Mouse (Mus musculus) left cerebral cortex, adult 11 months (tissue): Measurements from ENCODE around the gene Ddx39b.

Experiments
- DNase-seq: peaks from one replicate; pipeline ENCODE4 v3.0.0; 2022; ENCODE audit warnings: low spot score

The Ddx39b gene

GRCm38 (mm10) chr17:35241305-35242014 is at the start of gene Ddx39b:
Gene Ddx39b (plus strand): TSS chr17:35241746.
- DNase-seq: peak; percentile 95

GRCm38 (mm10) chr17:35192924-35193323 is 48.6 kb upstream of the Ddx39b start:
- DNase-seq: no peak

DNA sequence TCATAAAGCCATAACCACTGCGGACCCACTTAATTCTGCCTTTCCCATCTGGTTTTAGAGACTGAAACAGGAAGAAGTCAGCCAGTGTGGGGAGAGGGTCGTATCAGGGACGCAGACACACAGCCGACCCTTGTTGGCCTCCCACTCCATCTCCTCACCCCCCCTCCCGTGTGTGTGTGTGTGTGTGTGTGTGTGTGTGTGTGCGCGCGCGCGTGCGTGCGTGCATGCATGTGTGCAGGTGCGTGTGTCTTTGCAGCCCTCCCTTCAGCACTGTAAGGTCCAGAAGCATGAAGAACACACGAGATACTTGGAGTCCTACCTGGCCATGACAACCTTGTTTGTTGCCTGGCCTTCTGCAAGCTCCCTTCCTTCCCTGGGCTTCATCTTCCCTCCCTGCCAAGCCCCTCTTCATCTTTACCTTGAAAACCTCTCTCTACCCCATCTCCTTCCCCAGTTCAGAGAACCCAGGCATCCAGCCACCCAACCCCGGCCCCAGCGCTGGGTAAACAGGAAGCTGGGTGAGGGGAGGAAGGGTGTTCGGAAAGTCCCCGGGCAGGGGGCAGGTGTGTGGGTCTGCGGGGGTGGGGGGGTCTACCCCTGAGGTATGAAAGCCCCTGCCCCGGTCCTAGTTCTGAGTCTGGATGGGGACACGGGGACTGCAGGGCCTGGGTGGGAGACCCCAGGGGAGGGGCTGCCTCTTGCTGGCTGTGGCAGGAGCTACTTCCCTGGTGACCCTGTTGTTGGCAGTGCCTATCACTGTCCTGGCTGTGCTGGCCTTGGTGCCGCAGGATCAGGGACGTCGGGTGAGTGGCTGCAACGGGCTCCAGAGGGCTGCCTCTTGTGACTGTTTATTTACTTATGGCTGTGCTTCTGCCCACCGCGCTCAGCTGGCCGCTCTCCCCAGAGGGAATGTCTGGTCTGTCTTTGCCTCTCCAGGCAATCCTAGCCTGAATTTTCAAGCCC is 47.4 kb upstream of the Ddx39b start, which contains the start of gene Ltb:
Gene Ltb, plus strand, starts transcription at position 559 of the 963 bp plus-strand sequence.
- DNase-seq: no peak

DNA sequence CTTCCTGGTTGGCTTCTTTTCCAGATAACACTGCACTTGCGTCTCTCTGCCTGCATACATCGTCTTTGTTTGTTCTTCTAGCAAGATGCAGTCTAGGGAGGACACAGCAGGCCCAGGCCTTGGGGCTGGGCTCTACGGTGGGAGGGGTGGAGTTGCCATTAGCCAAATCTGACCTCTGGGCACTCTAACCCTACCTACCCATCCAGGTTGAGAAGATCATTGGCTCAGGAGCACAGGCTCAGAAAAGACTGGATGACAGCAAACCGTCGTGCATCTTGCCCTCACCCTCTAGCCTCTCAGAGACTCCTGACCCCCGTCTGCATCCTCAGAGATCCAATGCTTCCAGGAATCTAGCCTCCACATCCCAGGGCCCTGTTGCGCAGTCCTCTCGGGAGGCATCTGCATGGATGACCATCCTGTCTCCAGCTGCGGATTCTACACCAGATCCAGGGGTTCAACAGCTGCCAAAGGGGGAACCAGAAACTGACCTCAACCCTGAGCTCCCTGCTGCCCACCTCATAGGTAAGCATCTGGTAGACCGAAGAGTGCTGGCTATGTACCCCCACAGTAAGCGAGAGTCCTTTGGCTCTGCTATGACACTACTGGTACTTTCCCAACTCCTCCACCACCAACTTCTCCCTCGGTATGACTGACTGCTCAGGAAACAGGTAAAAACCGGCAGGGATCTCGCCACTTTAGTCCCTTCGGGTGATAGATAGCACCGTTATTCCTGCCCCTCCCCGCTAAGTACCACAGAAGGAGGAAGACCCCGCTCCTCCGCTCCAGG is 46.5 kb upstream of the Ddx39b start:
- DNase-seq: no peak

- DNase-seq: peak; percentile 65
Measured at GRCm38 (mm10) chr17:35195631-35196320, 45.8 kb upstream of the Ddx39b start.

GRCm38 (mm10) chr17:35196321-35196641 is 45.3 kb upstream of the Ddx39b start:
- DNase-seq: no peak

DNA sequence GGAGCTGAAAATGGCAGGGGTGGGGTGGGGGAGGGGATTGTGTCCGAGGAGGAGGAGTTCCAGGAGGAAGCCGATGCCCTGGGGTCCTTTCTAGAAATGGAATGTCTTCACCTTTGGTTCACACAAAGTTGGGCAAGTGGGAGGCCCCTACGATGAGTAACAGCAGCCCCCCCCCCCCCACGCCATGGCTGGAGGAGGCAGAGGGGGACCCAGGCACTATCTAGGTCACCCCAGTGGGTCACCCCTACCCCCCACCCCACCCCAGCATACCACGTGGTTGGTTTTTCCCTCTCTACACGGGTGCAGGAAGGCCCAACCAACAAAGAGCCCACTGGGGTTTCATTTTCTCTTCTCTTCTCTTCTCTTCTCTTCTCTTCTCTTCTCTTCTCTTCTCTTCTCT is 44.4 kb upstream of the Ddx39b start:
- no peak for DNase-seq

DNA sequence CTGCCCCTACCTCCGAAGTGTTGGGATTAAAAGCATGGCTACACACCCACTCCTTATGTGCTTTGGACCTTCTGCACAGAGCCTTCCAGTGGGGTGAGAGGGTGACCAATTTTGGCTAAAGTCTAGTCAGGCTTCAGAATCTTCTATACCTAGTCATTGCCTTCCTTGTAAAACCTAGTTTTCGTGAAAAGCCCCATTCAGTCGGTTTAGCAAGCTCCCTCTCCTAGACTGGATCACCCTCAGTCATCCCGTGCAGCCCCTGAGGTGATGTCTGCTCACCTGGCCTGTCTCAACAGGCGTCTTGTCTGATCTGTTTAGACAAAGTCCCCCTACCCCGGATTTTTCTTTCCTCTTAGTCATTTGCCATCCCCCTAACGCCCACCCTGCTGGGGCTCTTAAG is 43.5 kb upstream of the Ddx39b start:
- no peak for DNase-seq

DNA sequence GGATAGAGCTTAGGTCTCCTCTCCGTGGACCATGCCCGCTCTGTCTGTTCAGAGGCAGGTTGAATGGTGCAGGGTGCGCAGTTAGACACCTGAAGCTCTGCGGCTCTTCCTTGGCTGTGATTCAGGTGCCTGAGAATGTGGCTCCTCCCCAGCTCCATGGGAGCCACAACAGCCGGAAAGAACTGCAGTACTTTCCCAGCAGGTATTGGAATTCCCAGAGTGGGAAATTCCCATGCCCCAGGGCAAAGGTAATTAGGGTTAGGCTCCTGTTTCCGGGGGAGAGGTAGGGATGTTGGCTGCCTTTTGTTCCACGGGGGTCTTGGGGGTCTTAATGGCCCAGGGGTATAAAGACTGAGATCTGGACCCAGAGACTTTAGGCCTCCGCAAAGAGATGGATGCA is 42.6 kb upstream of the Ddx39b start:
- no peak for DNase-seq

DNA sequence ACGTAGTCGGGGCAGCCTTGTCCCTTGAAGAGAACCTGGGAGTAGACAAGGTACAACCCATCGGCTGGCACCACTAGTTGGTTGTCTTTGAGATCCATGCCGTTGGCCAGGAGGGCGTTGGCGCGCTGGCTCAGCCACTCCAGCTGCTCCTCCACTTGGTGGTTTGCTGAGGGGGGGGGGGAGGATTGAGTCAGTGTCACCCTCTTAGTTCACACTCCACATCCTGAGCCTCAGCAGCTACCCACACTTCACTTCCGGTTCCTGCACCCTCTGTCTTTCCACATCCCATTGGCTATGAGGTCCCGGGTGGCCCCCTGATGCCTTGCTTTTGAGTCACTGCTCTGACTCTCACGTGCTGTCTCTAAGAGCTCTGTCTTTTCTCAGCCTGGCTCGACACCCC is 41.1 kb upstream of the Ddx39b start:
- DNase-seq: no peak

DNA sequence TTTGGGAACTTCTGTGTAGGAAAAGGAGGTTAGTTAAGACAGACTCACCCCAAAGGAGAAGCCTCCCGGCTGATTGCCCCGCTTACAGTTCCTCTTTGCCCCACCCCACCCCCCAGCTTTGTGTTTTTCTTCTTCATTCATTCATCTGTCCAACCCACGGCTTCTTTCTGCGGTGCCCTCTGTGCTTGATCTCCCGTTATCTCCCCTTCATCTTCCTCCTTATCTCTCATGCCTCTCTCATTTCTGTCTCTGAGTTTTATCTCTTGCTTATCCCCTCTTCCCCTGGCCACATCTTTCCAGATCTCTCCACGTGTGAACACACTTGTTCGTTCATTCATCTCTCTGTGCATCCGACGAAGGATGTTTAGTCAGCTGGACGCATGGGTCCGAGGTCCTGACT is 40.4 kb upstream of the Ddx39b start:
- DNase-seq: no peak

DNA sequence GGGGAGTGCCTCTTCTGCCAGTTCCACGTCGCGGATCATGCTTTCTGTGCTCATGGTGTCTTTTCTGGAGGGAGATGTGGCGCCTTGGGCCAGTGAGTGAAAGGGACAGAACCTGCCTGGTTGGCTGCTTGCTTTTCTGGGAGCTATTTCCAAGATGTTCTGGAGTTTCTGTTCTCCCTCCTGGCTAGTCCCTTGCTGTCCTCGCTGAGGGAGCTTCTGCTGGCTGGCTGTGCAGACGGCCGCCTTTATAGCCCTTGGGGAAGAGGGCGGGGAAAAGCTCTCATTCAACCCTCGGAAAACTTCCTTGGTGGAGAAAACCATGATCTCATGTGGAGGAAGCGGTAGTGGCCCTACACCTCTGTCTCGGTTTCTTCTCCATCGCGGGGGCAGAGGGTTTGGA is 39.8 kb upstream of the Ddx39b start, which contains the start of gene Tnf:
Gene Tnf, minus strand, starts transcription at position 221 of the 400 bp plus-strand sequence.
- no peak for DNase-seq

DNA sequence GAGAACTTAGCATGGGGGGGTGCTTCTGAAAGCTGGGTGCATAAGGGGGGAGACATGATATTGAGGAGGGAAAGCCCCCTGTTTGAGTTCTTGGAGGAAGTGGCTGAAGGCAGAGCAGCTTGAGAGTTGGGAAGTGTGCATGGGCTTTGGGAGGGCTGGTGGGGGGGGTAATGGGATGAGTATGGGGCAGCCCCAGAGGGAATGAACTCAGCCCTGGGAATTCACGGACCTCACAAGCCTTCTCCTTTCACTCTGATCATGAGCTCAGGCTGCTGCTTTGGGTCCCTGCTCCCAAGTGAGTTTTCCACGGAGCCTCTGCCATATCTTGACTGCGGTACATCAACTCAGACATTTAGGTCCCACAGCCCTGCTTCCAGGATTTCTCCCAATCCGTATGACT is 39.1 kb upstream of the Ddx39b start:
- DNase-seq: no peak

DNA sequence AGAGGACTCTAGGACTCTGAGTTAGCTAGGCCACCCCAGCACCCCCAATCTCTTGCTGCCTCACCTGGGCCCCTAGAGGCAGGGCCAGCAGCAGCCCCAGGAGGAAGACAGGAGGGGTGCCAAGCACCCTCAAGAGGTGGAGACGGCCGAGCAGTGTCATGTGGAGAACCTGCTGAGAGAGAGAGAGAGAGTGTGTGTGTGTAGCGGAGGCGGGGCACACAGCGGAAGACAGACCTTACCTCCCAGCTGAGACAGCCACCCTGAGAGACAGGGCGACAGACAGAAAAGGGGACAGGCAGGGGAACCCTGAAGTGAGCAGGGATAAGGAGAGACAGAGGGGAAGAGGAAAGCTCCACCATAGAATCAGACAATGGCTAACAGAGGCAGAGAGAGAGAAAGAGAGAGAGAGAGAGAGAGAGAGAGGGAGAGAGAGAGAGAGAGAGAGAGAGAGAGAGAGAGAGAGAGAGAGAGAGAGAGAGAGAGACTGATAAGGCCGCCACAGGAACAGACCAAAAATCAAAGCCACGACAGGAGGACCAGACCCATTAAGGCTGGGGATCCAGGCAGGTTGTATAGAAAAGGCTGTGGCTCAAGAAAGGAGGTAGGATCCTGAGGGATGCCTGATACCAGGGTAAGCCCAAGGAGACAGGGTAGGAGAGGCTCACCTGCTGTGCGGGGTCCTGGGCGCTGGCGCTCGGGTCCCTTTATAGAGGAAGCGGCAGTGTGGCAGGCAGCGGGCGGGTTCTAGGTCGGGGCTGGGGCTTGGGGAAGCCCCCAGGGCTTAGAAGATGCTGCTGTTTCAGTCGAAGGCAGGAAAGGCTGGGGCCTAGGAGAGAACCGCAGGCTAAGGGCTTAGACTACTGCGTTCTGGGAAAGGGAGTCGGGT is 36.8 kb upstream of the Ddx39b start, which contains the start of gene Lta:
Gene Lta, minus strand, starts transcription at position 858 of the 886 bp plus-strand sequence.
- no peak for DNase-seq

DNA sequence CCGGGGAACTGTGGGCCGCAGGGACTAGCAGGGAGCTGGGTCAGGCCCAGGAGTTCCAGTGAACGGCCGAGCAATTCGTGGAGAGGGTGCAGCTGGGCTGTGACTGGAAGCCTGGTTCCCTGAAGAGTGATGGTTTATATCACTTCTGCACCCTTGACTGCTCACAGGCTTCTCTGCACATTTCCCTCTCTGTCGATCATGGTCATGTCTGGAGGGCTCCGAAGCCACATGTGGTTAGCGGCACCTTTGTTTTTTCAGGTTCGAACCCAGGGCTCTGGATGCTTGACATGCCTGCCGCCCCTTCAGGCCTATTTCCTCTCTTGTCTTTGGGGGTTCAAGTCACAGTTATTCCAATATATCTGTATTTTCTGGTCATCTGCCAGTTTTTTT is 36.2 kb upstream of the Ddx39b start:
- DNase-seq: no peak

- DNase-seq: no peak
Measured at GRCm38 (mm10) chr17:35209785-35210535, 31.6 kb upstream of the Ddx39b start.

DNA sequence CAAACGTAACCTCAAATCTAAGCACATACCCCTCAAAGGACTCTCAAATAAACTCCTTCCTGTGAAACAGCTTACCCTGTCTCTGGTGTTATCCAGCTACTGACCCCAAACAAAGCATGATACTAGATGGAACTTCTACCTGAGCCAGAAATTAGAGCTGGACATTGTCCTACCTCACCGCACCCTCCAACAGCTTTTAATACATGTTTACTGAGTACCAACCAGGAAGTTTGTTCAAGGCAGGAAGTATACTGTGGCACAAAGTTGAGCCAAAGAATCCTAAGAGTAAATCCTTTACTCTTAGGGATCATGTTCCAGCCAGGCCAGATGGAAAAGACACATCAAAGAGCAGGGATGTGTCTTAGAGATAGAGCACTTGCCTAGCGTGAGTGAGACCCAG is 31.0 kb upstream of the Ddx39b start:
- DNase-seq: no peak

GRCm38 (mm10) chr17:35213071-35213470 is 28.5 kb upstream of the Ddx39b start:
- DNase-seq: no peak

GRCm38 (mm10) chr17:35218516-35219193 is 22.9 kb upstream of the Ddx39b start:
- DNase-seq: no peak
